Mouse (Mus musculus): ENCODE results near the gene Bax. TPM values are rescaled to one million over a fixed set of nuclear protein-coding genes. Genes with fewer than 3 reads are reported as not detected.

The Bax gene
- total and polyA plus RNA-seq, 3 experiments: 87.2 to 342 (median 93.1) TPM

DNA sequence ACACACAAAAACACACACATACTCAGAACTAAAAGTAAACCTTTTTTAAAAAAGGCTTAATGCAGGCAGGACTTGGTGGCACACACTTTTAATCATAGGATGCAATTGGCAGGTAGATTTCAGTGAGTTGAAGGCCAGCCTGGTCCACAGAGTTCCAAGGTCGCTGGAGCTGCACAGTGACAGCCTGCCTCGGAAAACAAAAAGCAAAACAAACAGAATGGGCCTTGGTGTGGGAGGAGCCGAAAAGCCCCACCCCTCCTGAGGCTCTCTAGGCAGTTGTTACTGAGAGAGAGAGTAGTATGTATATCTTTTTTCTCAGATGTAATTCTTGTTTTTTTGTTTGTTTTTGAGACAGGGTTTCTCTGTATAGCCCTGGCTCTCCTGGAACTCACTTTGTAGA, 24.6 kb upstream of the Bax start:
- Histone ChIP-seq H3K4me1 (ENCODE audit: insufficient read depth, low read depth, low read length) (peaks cover 85% of the 10 kb centered on the region), H3K36me3 (replicated peaks) (peaks cover 50% of the 10 kb centered on the region), H3K27me3 (ENCODE audit: insufficient read depth, low read length) (no peaks in the 10 kb centered on the region), H3K4me3 (ENCODE audit: low read depth, low read length) (peak overlapping the region; percentile 47; the same call in 1 of the 2 replicates), H3K9me3 (replicated peaks) (no peaks in the 10 kb centered on the region)
- no peak for ATAC-seq (ENCODE audit: extremely low read depth, insufficient number of reproducible peaks, low FRiP score, poor library complexity, severe bottlenecking)
- no peak for DNase-seq (ENCODE audit: low spot score)
- TF ChIP-seq CTCF (IDR thresholded peaks at IDR 0.05; ENCODE audit: low read depth, low read length): no peak
- TF ChIP-seq GATA2 (IDR thresholded peaks at IDR 0.05; ENCODE audit: borderline replicate concordance, low read depth, low read length): no peak
- no peak for TF ChIP-seq TAL1 (conservative IDR thresholded peaks at IDR 0.05; ENCODE audit: low read depth, low read length)
- TF ChIP-seq GATA1 (IDR thresholded peaks at IDR 0.05; ENCODE audit: borderline replicate concordance, low read length): no peak
- no peak for TF ChIP-seq POLR2AphosphoS5 (IDR thresholded peaks at IDR 0.05; ENCODE audit: insufficient replicate concordance, low read depth, low read length)

DNA sequence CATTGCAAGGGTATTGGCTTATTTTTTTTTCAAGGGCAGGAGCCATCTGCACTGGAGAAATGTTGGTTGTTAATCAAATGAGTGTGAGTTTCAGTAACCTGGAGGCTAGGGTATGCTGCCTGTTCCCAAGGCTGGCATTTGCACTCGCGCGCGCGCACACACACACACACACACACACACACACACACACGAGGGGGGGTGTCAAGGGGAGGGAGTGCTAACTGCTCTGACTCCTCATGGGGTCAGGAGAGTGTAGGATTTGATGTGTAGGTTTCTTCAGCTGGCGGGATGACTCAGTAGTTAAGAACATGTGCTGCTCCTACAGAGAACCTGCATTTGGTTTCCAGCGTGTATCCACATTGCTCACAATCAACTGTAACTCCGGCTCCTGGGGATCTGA, 24.1 kb upstream of the Bax start:
- Histone ChIP-seq H3K9me3 (replicated peaks) (no peaks in the 10 kb centered on the region), H3K4me3 (ENCODE audit: low read depth, low read length) (no peak overlapping the region; the same call in 1 of the 2 replicates), H3K4me1 (ENCODE audit: insufficient read depth, low read depth, low read length) (peaks cover 89% of the 10 kb centered on the region), H3K36me3 (replicated peaks) (peaks cover 48% of the 10 kb centered on the region), H3K27me3 (ENCODE audit: insufficient read depth, low read length) (no peaks in the 10 kb centered on the region)
- DNase-seq (ENCODE audit: low spot score) (no peak), ATAC-seq (ENCODE audit: extremely low read depth, insufficient number of reproducible peaks, low FRiP score, poor library complexity, severe bottlenecking) (no peak)
- TF ChIP-seq CTCF (IDR thresholded peaks at IDR 0.05; ENCODE audit: low read depth, low read length): no peak

- ATAC-seq (ENCODE audit: extremely low read depth, insufficient number of reproducible peaks, low FRiP score, poor library complexity, severe bottlenecking) (no peak), DNase-seq (ENCODE audit: low spot score) (no peak)
- Histone ChIP-seq H3K36me3 (replicated peaks) (peaks cover 41% of the 10 kb centered on the region), H3K9me3 (replicated peaks) (no peaks in the 10 kb centered on the region), H3K27me3 (ENCODE audit: insufficient read depth, low read length) (no peaks in the 10 kb centered on the region), H3K4me3 (ENCODE audit: low read depth, low read length) (peak overlapping the region; percentile 49; the same call in 1 of the 2 replicates), H3K4me1 (ENCODE audit: insufficient read depth, low read depth, low read length) (peaks cover 89% of the 10 kb centered on the region)
- TF ChIP-seq GATA1 (IDR thresholded peaks at IDR 0.05; ENCODE audit: borderline replicate concordance, low read length) (no peak), POLR2AphosphoS5 (IDR thresholded peaks at IDR 0.05; ENCODE audit: insufficient replicate concordance, low read depth, low read length) (no peak), TAL1 (conservative IDR thresholded peaks at IDR 0.05; ENCODE audit: low read depth, low read length) (peak; percentile 77)
These were observed 22.9 kb upstream of the Bax start for GRCm38 (mm10) chr7:45489578-45489977.

- peak within 1 kb of the TSS; percentile 70 for H3K4me3 ChIP-seq (ENCODE audit: low read depth, low read length)
- no peaks in the 10 kb centered on the region for H3K27me3 ChIP-seq (ENCODE audit: insufficient read depth, low read length)
- TF ChIP-seq GATA2 (IDR thresholded peaks at IDR 0.05; ENCODE audit: borderline replicate concordance, low read depth, low read length) (no peak), GATA1 (IDR thresholded peaks at IDR 0.05; ENCODE audit: borderline replicate concordance, low read length) (no peak), TAL1 (conservative IDR thresholded peaks at IDR 0.05; ENCODE audit: low read depth, low read length) (no peak), CTCF (IDR thresholded peaks at IDR 0.05; ENCODE audit: low read depth, low read length) (no peak), POLR2AphosphoS5 (IDR thresholded peaks at IDR 0.05; ENCODE audit: insufficient replicate concordance, low read depth, low read length) (no peak)
- H3K9me3 ChIP-seq (replicated peaks): no peaks in the 10 kb centered on the region
- no peak for ATAC-seq (ENCODE audit: extremely low read depth, insufficient number of reproducible peaks, low FRiP score, poor library complexity, severe bottlenecking)
- DNase-seq (ENCODE audit: low spot score): no peak
- H3K4me1 ChIP-seq (ENCODE audit: insufficient read depth, low read depth, low read length): peaks cover 79% of the 10 kb centered on the region
- H3K36me3 ChIP-seq (replicated peaks): peaks cover 32% of the 10 kb centered on the region
These were observed 21.9 kb upstream of the Bax start, which contains the start of gene Dhdh for GRCm38 (mm10) chr7:45488293-45489204. TSS of gene Dhdh (minus strand) at chr7:45488805.

DNA sequence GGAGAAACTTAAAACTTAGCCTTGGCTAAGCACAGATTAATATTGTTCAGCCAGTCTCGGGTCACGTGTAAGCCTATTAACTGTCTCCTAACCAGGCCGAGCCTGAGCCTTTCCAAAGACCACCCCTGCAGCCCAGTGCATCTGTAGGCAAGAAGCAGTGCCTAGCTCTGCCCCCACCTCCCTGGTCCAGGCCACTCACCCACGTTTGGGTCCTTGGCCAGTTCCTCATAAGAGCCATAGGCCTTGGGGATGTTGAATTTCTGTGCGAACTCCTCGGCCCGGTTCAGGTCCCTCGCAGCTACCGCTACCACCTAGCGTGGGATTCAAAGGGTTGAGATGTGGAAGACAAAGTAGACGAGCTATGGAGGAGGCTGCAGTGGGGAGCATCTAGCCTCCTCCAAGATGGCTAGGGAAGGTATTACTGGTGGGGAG, 21.2 kb upstream of the Bax start:
- Histone ChIP-seq H3K27me3 (ENCODE audit: insufficient read depth, low read length) (no peaks in the 10 kb centered on the region), H3K4me1 (ENCODE audit: insufficient read depth, low read depth, low read length) (peaks cover 72% of the 10 kb centered on the region), H3K4me3 (ENCODE audit: low read depth, low read length) (peak overlapping the region; percentile 70; the same call in 1 of the 2 replicates), H3K9me3 (replicated peaks) (no peaks in the 10 kb centered on the region), H3K36me3 (replicated peaks) (peaks cover 26% of the 10 kb centered on the region)
- DNase-seq (ENCODE audit: low spot score) (no peak), ATAC-seq (ENCODE audit: extremely low read depth, insufficient number of reproducible peaks, low FRiP score, poor library complexity, severe bottlenecking) (no peak)
- TF ChIP-seq POLR2AphosphoS5 (IDR thresholded peaks at IDR 0.05; ENCODE audit: insufficient replicate concordance, low read depth, low read length) (no peak), TAL1 (conservative IDR thresholded peaks at IDR 0.05; ENCODE audit: low read depth, low read length) (no peak), GATA2 (IDR thresholded peaks at IDR 0.05; ENCODE audit: borderline replicate concordance, low read depth, low read length) (no peak), CTCF (IDR thresholded peaks at IDR 0.05; ENCODE audit: low read depth, low read length) (no peak), GATA1 (IDR thresholded peaks at IDR 0.05; ENCODE audit: borderline replicate concordance, low read length) (no peak)

DNA sequence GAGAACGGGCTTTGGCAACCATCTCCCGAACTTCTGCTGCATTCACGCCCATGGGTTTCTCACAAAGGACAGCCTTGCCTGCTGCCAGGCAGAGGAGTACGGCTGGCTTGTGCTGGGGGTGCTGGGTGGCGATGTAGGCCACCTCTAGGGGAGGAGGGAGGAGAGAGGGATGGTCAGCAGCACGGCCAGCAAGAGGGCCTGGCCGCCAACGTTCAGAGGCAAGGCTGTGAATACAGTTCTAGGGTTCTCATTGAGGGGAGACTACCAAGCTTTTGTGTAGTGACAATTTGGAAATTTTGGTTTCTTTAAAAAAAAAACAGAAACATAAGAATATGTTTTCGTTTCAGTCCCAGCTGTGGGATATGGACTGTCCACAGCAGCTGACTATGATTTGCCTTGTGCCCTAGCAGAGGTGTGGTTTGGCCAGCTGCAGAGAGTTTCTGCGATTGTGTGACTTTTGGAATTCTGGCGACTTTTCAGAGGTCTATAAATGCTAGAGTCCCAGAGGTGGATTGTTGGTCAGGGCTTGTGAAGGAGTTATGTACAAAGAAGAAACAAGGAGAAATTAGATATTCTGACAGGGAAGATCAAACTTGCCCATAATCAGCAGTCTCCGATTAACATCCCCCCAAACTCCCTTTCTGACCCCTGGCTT, 20.2 kb upstream of the Bax start, which contains the start of gene Gm45808:
Gene Gm45808 (minus strand): TSS at position 51 of the 655 bp plus-strand sequence.
- peak within 1 kb of the TSS; percentile 61; the same call in 1 of the 2 replicates for H3K4me3 ChIP-seq (ENCODE audit: low read depth, low read length)
- ATAC-seq (ENCODE audit: extremely low read depth, insufficient number of reproducible peaks, low FRiP score, poor library complexity, severe bottlenecking) (no peak), DNase-seq (ENCODE audit: low spot score) (no peak)
- no peaks in the 10 kb centered on the region for H3K27me3 ChIP-seq (ENCODE audit: insufficient read depth, low read length)
- peaks cover 21% of the 10 kb centered on the region for H3K36me3 ChIP-seq (replicated peaks)
- H3K9me3 ChIP-seq (replicated peaks): no peaks in the 10 kb centered on the region
- H3K4me1 ChIP-seq (ENCODE audit: insufficient read depth, low read depth, low read length): peaks cover 70% of the 10 kb centered on the region
- no peak for TF ChIP-seq CTCF (IDR thresholded peaks at IDR 0.05; ENCODE audit: low read depth, low read length)
- no peak for TF ChIP-seq TAL1 (conservative IDR thresholded peaks at IDR 0.05; ENCODE audit: low read depth, low read length)
- TF ChIP-seq POLR2AphosphoS5 (IDR thresholded peaks at IDR 0.05; ENCODE audit: insufficient replicate concordance, low read depth, low read length): no peak
- no peak for TF ChIP-seq GATA2 (IDR thresholded peaks at IDR 0.05; ENCODE audit: borderline replicate concordance, low read depth, low read length)
- no peak for TF ChIP-seq GATA1 (IDR thresholded peaks at IDR 0.05; ENCODE audit: borderline replicate concordance, low read length)
